Mouse (Mus musculus) embryonic stem cell, embryonic (primary cell): ENCODE data around the gene Pomgnt2.

ENCODE experiments used
- CTCF ChIA-PET, 4 experiments: fragments of 300-600 bp in 2 of 4; fragments of 350-600 bp in 2 of 4; sonication (Branson Sonifier 250); formaldehyde crosslinking; loops; one replicate each; lab custom pipeline; 2022; ENCODE audit warnings: inconsistent platforms in 2 of 4; lab: Charles Lee
- POLR2A ChIA-PET, 4 experiments: fragments of 300-600 bp in 2 of 4; fragments of 350-600 bp in 2 of 4; sonication (Branson Sonifier 250); formaldehyde crosslinking; loops; one replicate each; lab custom pipeline; 2022; ENCODE audit warnings: antibody characterized with exemption in 4 of 4, inconsistent platforms in 1 of 4; lab: Charles Lee

Gene Pomgnt2

DNA sequence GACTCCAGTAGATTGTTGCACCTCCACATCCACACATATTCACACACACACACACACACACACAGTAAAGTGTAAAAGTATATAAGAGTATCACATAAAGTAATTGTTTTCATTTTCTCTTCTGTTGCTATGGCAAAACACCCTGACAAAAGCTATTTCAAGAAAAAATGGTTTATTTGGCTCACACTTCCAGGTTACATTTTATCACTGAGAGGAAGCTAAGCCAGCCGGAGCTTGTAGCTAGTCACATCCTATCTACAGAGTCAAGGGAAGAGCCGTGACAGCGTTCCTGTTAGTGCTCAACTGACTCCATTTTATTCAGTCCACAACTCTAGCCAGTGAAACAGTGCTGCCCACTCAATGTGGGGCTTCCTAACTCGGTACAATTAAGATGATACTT is 48.5 kb downstream of the Pomgnt2 start:
- ChIA-PET POLR2A (interaction anchor here in 1 of 4 experiments (1.1 kb wide), 1 partner anchor 11 kb away, joined by 3 read pairs; no protein-coding TSS in a partner anchor), CTCF (interaction anchor here in 3 of 4 experiments (0.7 to 1.3 kb wide), 6 partner anchors 37 to 237 kb away, joined by 3 to 7 read pairs (median 3); no protein-coding TSS in a partner anchor)

GRCm38 (mm10) chr9:121947784-121948183 is 49.1 kb downstream of the Pomgnt2 start:
- POLR2A ChIA-PET: interaction anchor here in 1 of 4 experiments (1.1 kb wide), 1 partner anchor 11 kb away, joined by 3 read pairs; no protein-coding TSS in a partner anchor

GRCm38 (mm10) chr9:121943628-121944027 is 53.3 kb downstream of the Pomgnt2 start:
- ChIA-PET POLR2A (no interaction called here), CTCF (interaction anchor here in 1 of 4 experiments (0.8 kb wide), 1 partner anchor 15 kb away, joined by 4 read pairs; no protein-coding TSS in a partner anchor)

More at GRCm38 (mm10) chr9:121947784-121948183, 49.1 kb downstream of the Pomgnt2 start:
- CTCF ChIA-PET: interaction anchor here in 3 of 4 experiments (0.7 to 1.3 kb wide), 10 partner anchors 36 to 279 kb away, joined by 3 to 7 read pairs (median 3); no protein-coding TSS in a partner anchor

- CTCF ChIA-PET: interaction anchor here in 1 of 4 experiments (0.8 kb wide), 1 partner anchor 15 kb away, joined by 4 read pairs; no protein-coding TSS in a partner anchor
- POLR2A ChIA-PET: interaction anchor here in 1 of 4 experiments (0.7 kb wide), 1 partner anchor 782 kb away, joined by 3 read pairs; no protein-coding TSS in a partner anchor
Measured at GRCm38 (mm10) chr9:121943005-121943404, 53.9 kb downstream of the Pomgnt2 start.

- CTCF ChIA-PET: interaction anchor here in 2 of 4 experiments (0.6 to 1.1 kb wide), 2 partner anchors 9 to 116 kb away, joined by 5 to 6 read pairs; no protein-coding TSS in a partner anchor
- POLR2A ChIA-PET: no interaction called here
Measured at GRCm38 (mm10) chr9:121937944-121938355, 59.0 kb downstream of the Pomgnt2 start.

- CTCF ChIA-PET: interaction anchor here in 1 of 4 experiments (1.1 kb wide), 1 partner anchor 9 kb away, joined by 6 read pairs; no protein-coding TSS in a partner anchor
- POLR2A ChIA-PET: interaction anchor here in 2 of 4 experiments (0.6 to 1.2 kb wide), 5 partner anchors 9 to 157 kb away, joined by 3 read pairs; no protein-coding TSS in a partner anchor
Measured at GRCm38 (mm10) chr9:121937451-121937864, 59.5 kb downstream of the Pomgnt2 start.

- CTCF ChIA-PET: interaction anchor here in 2 of 4 experiments (0.7 to 1.1 kb wide), 2 partner anchors 8 to 90 kb away, joined by 3 to 6 read pairs; no protein-coding TSS in a partner anchor
- POLR2A ChIA-PET: interaction anchor here in 2 of 4 experiments (0.6 to 1.2 kb wide), 5 partner anchors 9 to 157 kb away, joined by 3 read pairs; no protein-coding TSS in a partner anchor
Measured at GRCm38 (mm10) chr9:121936952-121937351, 60.0 kb downstream of the Pomgnt2 start.

- CTCF ChIA-PET: no interaction called here
- POLR2A ChIA-PET: no interaction called here
Measured at GRCm38 (mm10) chr9:121934856-121935255, 62.1 kb downstream of the Pomgnt2 start.
